Mouse (Mus musculus): Measurements from ENCODE around the gene Tcf23.

DNA sequence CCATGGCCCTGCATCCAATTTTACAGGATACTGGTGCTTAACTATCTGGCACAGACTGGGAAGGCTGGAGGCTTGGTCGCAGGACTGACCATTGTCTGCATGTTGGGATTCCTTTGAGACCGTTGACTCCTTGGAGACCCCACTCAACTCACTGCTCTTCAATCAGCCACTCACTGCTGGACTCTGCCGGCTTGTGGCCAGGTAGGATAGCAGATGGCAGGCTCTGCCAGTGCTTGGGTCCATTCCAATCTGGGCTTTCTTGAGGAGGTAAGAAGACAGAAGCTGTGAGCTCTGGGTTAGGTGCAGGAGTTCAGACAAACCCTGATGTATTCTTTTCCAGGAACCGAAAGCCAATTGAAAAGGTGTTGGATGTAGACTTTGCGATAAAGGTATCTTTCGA lies 14.4 kb upstream of the Tcf23 start:
- TF ChIP-seq POLR2A (IDR thresholded peaks at IDR 0.05; ENCODE audit: borderline replicate concordance, low read depth, low read length) (no peak), CTCF (IDR thresholded peaks at IDR 0.05; ENCODE audit: low read depth, low read length) (no peak)
